Mouse (Mus musculus): ENCODE results near the gene Zfp664. TPM values are rescaled to one million over a fixed set of nuclear protein-coding genes. Genes with fewer than 3 reads are reported as not detected.

Gene Zfp664
- polyA plus RNA-seq, 1 experiment from 2014 or later = 105 TPM

DNA sequence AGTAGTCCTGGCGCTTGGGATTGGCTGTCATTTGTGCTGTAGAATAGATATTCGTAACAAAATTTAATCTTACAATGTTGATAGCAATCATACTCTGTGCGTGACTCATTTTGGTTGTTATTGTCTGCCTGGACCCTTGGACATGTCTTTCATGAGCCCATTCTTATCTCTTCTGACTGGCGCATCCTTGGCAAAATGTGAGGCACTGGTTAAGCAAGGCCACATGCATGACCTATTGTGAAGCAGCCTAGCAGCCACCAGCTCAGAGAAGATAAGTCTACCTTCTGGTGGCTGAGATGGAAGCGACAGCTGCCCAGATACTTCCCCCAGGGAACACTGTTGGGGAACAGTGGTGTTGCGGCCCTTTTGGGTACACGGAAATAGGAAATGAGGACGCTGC lies 26.2 kb downstream of the Zfp664 start:
- no peak overlapping the region for H3K4me3 ChIP-seq (ENCODE audit: low read depth, low read length)
- no peak for DNase-seq (ENCODE audit: low spot score)
- no peaks in the 10 kb centered on the region for H3K9me3 ChIP-seq (replicated peaks; ENCODE audit: control insufficient read depth, low read length)
- H3K27me3 ChIP-seq (replicated peaks; ENCODE audit: control insufficient read depth, insufficient read depth, low read length) = no peaks in the 10 kb centered on the region
- peaks cover 53% of the 10 kb centered on the region for H3K36me3 ChIP-seq (ENCODE audit: control insufficient read depth, insufficient read depth, low read length)
- no peak overlapping the region for H3K9ac ChIP-seq (ENCODE audit: low read length)
- no peak overlapping the region for H3K27ac ChIP-seq (ENCODE audit: low read depth, low read length)
- H3K4me1 ChIP-seq (ENCODE audit: control insufficient read depth, insufficient read depth, low read length) = no peaks in the 10 kb centered on the region
- no peak for ATAC-seq
- WGBS = 96% methylated on average over 8 of the region's 8 CpGs
- H3K4me2 ChIP-seq (ENCODE audit: low read length) = no peak overlapping the region

- H3K27me3 ChIP-seq (replicated peaks; ENCODE audit: control insufficient read depth, insufficient read depth, low read length) = no peaks in the 10 kb centered on the region
- no peak overlapping the region for H3K4me2 ChIP-seq (ENCODE audit: low read length)
- peaks cover 22% of the 10 kb centered on the region for H3K36me3 ChIP-seq (ENCODE audit: control insufficient read depth, insufficient read depth, low read length)
- DNase-seq (ENCODE audit: low spot score) (no peak), ATAC-seq (no peak)
- no peaks in the 10 kb centered on the region for H3K9me3 ChIP-seq (replicated peaks; ENCODE audit: control insufficient read depth, low read length)
- H3K4me1 ChIP-seq (ENCODE audit: control insufficient read depth, insufficient read depth, low read length) = no peaks in the 10 kb centered on the region
- WGBS = 88% methylated on average over 3 of the region's 3 CpGs
- no peak overlapping the region for H3K4me3 ChIP-seq (ENCODE audit: low read depth, low read length)
- H3K27ac ChIP-seq (ENCODE audit: low read depth, low read length) = no peak overlapping the region
- H3K9ac ChIP-seq (ENCODE audit: low read length) = no peak overlapping the region
Measured at GRCm38 (mm10) chr5:124891921-124892370, 29.5 kb downstream of the Zfp664 start.

GRCm38 (mm10) chr5:124896135-124896534 lies 33.6 kb downstream of the Zfp664 start:
- no peak for DNase-seq (ENCODE audit: low spot score)
- H3K9ac ChIP-seq (ENCODE audit: low read length) = no peak overlapping the region
- no peak for ATAC-seq
- H3K36me3 ChIP-seq (ENCODE audit: control insufficient read depth, insufficient read depth, low read length) = no peaks in the 10 kb centered on the region
- no peaks in the 10 kb centered on the region for H3K27me3 ChIP-seq (replicated peaks; ENCODE audit: control insufficient read depth, insufficient read depth, low read length)
- 0 out of 2 replicates have a peak, but pooled peaks cover 3% of the 10 kb centered on the region for H3K4me1 ChIP-seq (ENCODE audit: control insufficient read depth, insufficient read depth, low read length)
- no peak overlapping the region for H3K4me3 ChIP-seq (ENCODE audit: low read depth, low read length)
- H3K9me3 ChIP-seq (replicated peaks; ENCODE audit: control insufficient read depth, low read length) = no peaks in the 10 kb centered on the region
- no peak overlapping the region for H3K4me2 ChIP-seq (ENCODE audit: low read length)
- no peak overlapping the region for H3K27ac ChIP-seq (ENCODE audit: low read depth, low read length)
- WGBS = 54% methylated on average over 7 of the region's 8 CpGs

DNA sequence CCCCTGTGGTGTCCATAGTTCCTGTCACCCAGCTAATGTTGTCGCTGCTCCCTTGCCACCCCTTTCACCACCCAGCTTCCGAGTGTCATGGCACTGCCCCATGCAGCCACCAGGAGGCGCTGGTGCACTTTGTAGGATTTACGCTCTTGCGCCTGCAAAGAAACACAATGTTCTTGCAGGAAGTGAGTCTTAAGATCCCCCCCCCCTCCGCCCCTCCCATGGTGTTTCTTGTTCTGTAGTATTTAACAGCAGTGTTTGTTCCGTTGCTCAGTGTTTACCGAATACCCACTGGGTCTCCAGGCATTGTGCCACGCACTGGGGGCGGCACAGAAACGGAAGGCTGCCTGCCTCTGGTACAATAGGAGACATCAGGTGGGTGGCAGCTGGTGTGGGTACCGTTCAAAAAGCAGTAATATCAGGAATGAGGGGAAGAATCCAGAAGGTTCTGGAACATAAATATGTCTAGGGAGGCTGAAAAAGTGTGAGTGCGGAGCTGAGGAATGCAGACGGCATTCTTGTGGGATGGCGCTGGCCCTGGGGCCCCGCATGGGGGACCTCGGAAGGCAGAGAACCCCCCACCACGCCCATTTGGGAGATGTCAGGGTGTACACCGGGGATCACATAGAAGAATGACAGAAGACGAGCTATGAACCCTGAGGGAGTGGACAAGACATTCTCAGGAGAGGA lies 37.6 kb downstream of the Zfp664 start:
- H3K9ac ChIP-seq (ENCODE audit: low read length) = no peak overlapping the region
- peak overlapping the region; percentile 42 for H3K4me2 ChIP-seq (ENCODE audit: low read length)
- H3K9me3 ChIP-seq (replicated peaks; ENCODE audit: control insufficient read depth, low read length) = no peaks in the 10 kb centered on the region
- peak overlapping the region; percentile 16; the same call in 1 of the 2 replicates for H3K27ac ChIP-seq (ENCODE audit: low read depth, low read length)
- no peak overlapping the region for H3K4me3 ChIP-seq (ENCODE audit: low read depth, low read length)
- H3K36me3 ChIP-seq (ENCODE audit: control insufficient read depth, insufficient read depth, low read length) = no peaks in the 10 kb centered on the region
- DNase-seq (ENCODE audit: low spot score) (peak; percentile 90), ATAC-seq (peak; percentile 73)
- no peaks in the 10 kb centered on the region for H3K27me3 ChIP-seq (replicated peaks; ENCODE audit: control insufficient read depth, insufficient read depth, low read length)
- WGBS = 25% methylated on average over 20 of the region's 20 CpGs
- H3K4me1 ChIP-seq (ENCODE audit: control insufficient read depth, insufficient read depth, low read length) = peaks cover 8% of the 10 kb centered on the region

- DNase-seq (ENCODE audit: low spot score) = no peak
- H3K4me1 ChIP-seq (ENCODE audit: control insufficient read depth, insufficient read depth, low read length) = peaks cover 8% of the 10 kb centered on the region
- H3K9me3 ChIP-seq (replicated peaks; ENCODE audit: control insufficient read depth, low read length) = no peaks in the 10 kb centered on the region
- H3K36me3 ChIP-seq (ENCODE audit: control insufficient read depth, insufficient read depth, low read length) = no peaks in the 10 kb centered on the region
- no peak overlapping the region for H3K4me2 ChIP-seq (ENCODE audit: low read length)
- no peak overlapping the region for H3K9ac ChIP-seq (ENCODE audit: low read length)
- no peaks in the 10 kb centered on the region for H3K27me3 ChIP-seq (replicated peaks; ENCODE audit: control insufficient read depth, insufficient read depth, low read length)
- H3K4me3 ChIP-seq (ENCODE audit: low read depth, low read length) = no peak overlapping the region
- no peak overlapping the region for H3K27ac ChIP-seq (ENCODE audit: low read depth, low read length)
- no peak for ATAC-seq
- 65% methylated on average over 19 of the region's 19 CpGs for WGBS
Measured at GRCm38 (mm10) chr5:124900738-124901490, 38.4 kb downstream of the Zfp664 start.

GRCm38 (mm10) chr5:124901675-124902074 lies 39.2 kb downstream of the Zfp664 start:
- H3K27ac ChIP-seq (ENCODE audit: low read depth, low read length) = peak overlapping the region; percentile 44; the same call in 1 of the 2 replicates
- no peak; the same call in 1 of the 2 replicates for ATAC-seq
- DNase-seq (ENCODE audit: low spot score) = peak; percentile 80
- H3K36me3 ChIP-seq (ENCODE audit: control insufficient read depth, insufficient read depth, low read length) = no peaks in the 10 kb centered on the region
- WGBS = 55% methylated on average over 6 of the region's 6 CpGs
- H3K4me3 ChIP-seq (ENCODE audit: low read depth, low read length) = no peak overlapping the region
- no peak overlapping the region for H3K9ac ChIP-seq (ENCODE audit: low read length)
- H3K4me2 ChIP-seq (ENCODE audit: low read length) = no peak overlapping the region
- no peaks in the 10 kb centered on the region for H3K9me3 ChIP-seq (replicated peaks; ENCODE audit: control insufficient read depth, low read length)
- peaks cover 8% of the 10 kb centered on the region for H3K4me1 ChIP-seq (ENCODE audit: control insufficient read depth, insufficient read depth, low read length)
- H3K27me3 ChIP-seq (replicated peaks; ENCODE audit: control insufficient read depth, insufficient read depth, low read length) = no peaks in the 10 kb centered on the region

DNA sequence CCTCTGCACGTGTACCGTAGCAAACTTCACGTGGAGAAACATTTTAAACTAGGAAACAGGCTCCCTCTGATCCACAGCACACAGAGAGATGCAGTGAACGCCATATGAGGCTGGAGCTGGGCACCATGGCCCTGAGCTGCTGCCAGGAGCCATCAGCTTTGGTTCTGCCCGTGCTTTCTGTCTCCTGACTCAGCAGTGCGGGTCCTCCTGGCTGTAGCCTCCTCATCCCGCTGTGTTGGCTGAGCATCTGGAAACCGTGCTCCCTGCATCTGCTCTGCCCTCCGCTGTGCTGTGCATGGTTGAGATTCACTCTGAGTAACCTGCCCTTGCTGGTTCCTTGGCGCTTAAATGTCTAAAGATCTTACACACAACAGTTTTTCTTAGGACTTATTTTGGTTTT lies 39.7 kb downstream of the Zfp664 start:
- H3K9ac ChIP-seq (ENCODE audit: low read length) = no peak overlapping the region; the same call in 1 of the 2 replicates
- peak overlapping the region; percentile 44; the same call in 1 of the 2 replicates for H3K27ac ChIP-seq (ENCODE audit: low read depth, low read length)
- no peak overlapping the region for H3K4me2 ChIP-seq (ENCODE audit: low read length)
- no peaks in the 10 kb centered on the region for H3K27me3 ChIP-seq (replicated peaks; ENCODE audit: control insufficient read depth, insufficient read depth, low read length)
- H3K4me3 ChIP-seq (ENCODE audit: low read depth, low read length) = no peak overlapping the region
- H3K36me3 ChIP-seq (ENCODE audit: control insufficient read depth, insufficient read depth, low read length) = no peaks in the 10 kb centered on the region
- peak; percentile 42 for DNase-seq (ENCODE audit: low spot score)
- ATAC-seq = no peak
- 80% methylated on average over 10 of the region's 10 CpGs for WGBS
- peaks cover 8% of the 10 kb centered on the region for H3K4me1 ChIP-seq (ENCODE audit: control insufficient read depth, insufficient read depth, low read length)
- no peaks in the 10 kb centered on the region for H3K9me3 ChIP-seq (replicated peaks; ENCODE audit: control insufficient read depth, low read length)

GRCm38 (mm10) chr5:124903852-124904251 lies 41.4 kb downstream of the Zfp664 start:
- H3K36me3 ChIP-seq (ENCODE audit: control insufficient read depth, insufficient read depth, low read length) = no peaks in the 10 kb centered on the region
- H3K27ac ChIP-seq (ENCODE audit: low read depth, low read length) = no peak overlapping the region
- H3K9ac ChIP-seq (ENCODE audit: low read length) = no peak overlapping the region
- H3K4me1 ChIP-seq (ENCODE audit: control insufficient read depth, insufficient read depth, low read length) = peaks cover 8% of the 10 kb centered on the region
- no peak for DNase-seq (ENCODE audit: low spot score)
- no peak for ATAC-seq
- no peak overlapping the region for H3K4me3 ChIP-seq (ENCODE audit: low read depth, low read length)
- H3K4me2 ChIP-seq (ENCODE audit: low read length) = no peak overlapping the region
- H3K27me3 ChIP-seq (replicated peaks; ENCODE audit: control insufficient read depth, insufficient read depth, low read length) = no peaks in the 10 kb centered on the region
- 93% methylated on average over 4 of the region's 4 CpGs for WGBS
- no peaks in the 10 kb centered on the region for H3K9me3 ChIP-seq (replicated peaks; ENCODE audit: control insufficient read depth, low read length)

- Histone ChIP-seq H3K4me2 (ENCODE audit: low read length) (no peak overlapping the region), H3K4me3 (ENCODE audit: low read depth, low read length) (no peak overlapping the region), H3K27ac (ENCODE audit: low read depth, low read length) (no peak overlapping the region), H3K9me3 (replicated peaks; ENCODE audit: control insufficient read depth, low read length) (no peaks in the 10 kb centered on the region), H3K4me1 (ENCODE audit: control insufficient read depth, insufficient read depth, low read length) (peaks cover 3% of the 10 kb centered on the region), H3K27me3 (replicated peaks; ENCODE audit: control insufficient read depth, insufficient read depth, low read length) (no peaks in the 10 kb centered on the region), H3K36me3 (ENCODE audit: control insufficient read depth, insufficient read depth, low read length) (no peaks in the 10 kb centered on the region), H3K9ac (ENCODE audit: low read length) (no peak overlapping the region)
- no peak for DNase-seq (ENCODE audit: low spot score)
- WGBS = 82% methylated on average over 13 of the region's 13 CpGs
- ATAC-seq = no peak
Measured at GRCm38 (mm10) chr5:124906890-124907289, 44.4 kb downstream of the Zfp664 start.
